In genomic region chr6:126405736-126406135, GRCm38 (mm10) we compare ENCODE assay signal across 9 mouse cellular contexts.
DNase-seq lines count a peak whose midpoint lies in the region; ATAC-seq and TF ChIP-seq lines count a peak whose summit lies in the region.
"Had no signal": no experiment of that assay in that cellular context is flagged by ENCODE, and none has a peak within 500 bp of the region (broad histone marks: within the 10 kb centered on the region; RNA-seq: fewer than 3 reads in every experiment).

No protein-coding gene starts in this region.

- ATAC-seq in midbrain, postnatal 0 days (ENCODE audit: low FRiP score) = no peak
- no peak for ATAC-seq in midbrain, embryonic 16.5 days
- no peak for ATAC-seq in midbrain, embryonic 13.5 days

- TF ChIP-seq CTCF in heart, adult 2 months (IDR thresholded peaks at IDR 0.05) = peak; percentile 83
- peak; percentile 79 for TF ChIP-seq CTCF in midbrain, postnatal 0 days (IDR thresholded peaks at IDR 0.05)

- intact Hi-C loops in heart, adult 2 months (cut with DNase I) = loop anchor here (1.0 to 10.0 kb wide), 4 partner anchors 238 to 781 kb away; partner anchors contain the start of gene Ntf3
- intact Hi-C loops in heart, postnatal 25 days (cut with DNase I) = loop anchor here (5.0 to 10.0 kb wide), 3 partner anchors 253 to 538 kb away; no protein-coding TSS in a partner anchor

- TF ChIP-seq EP300 in heart, adult 2 months (IDR thresholded peaks at IDR 0.05; ENCODE audit: insufficient read depth, low read depth, low read length) = no peak

- TF ChIP-seq POLR2A in heart, adult 2 months (IDR thresholded peaks at IDR 0.05; ENCODE audit: insufficient read depth, low read depth, low read length) = no peak

- 19% methylated on average over 3 of the region's 3 CpGs for WGBS in heart, adult 2 months
- 35% methylated on average over 3 of the region's 3 CpGs for WGBS in midbrain, postnatal 0 days
- 42% methylated on average over 3 of the region's 3 CpGs for WGBS in midbrain, embryonic 16.5 days
- WGBS in midbrain, embryonic 13.5 days = 48% methylated on average over 3 of the region's 3 CpGs

- peaks cover 7% of the 10 kb centered on the region; the same call in 1 of the 2 replicates for H3K36me3 ChIP-seq in heart, adult 2 months (ENCODE audit: control insufficient read depth, insufficient read depth, low read length)
- H3K36me3 ChIP-seq in midbrain, postnatal 0 days (ENCODE audit: insufficient read depth, low read length) = no peaks in the 10 kb centered on the region
- no peaks in the 10 kb centered on the region for H3K36me3 ChIP-seq in midbrain, embryonic 16.5 days (ENCODE audit: control insufficient read depth, insufficient read depth, low read length)
- H3K36me3 ChIP-seq in midbrain, embryonic 13.5 days = no peaks in the 10 kb centered on the region
- H3K36me3 ChIP-seq: liver, embryonic 15.5 days had no signal

- H3K79me2 ChIP-seq in heart, adult 2 months (replicated peaks; ENCODE audit: control insufficient read depth, insufficient read depth, low read length) = no peaks in the 10 kb centered on the region

- H3K9ac ChIP-seq in heart, adult 2 months (ENCODE audit: low read depth, low read length) = no peak overlapping the region
- no peak overlapping the region for H3K9ac ChIP-seq in midbrain, postnatal 0 days (replicated peaks; ENCODE audit: low read length, poor library complexity, severe bottlenecking)
- H3K9ac ChIP-seq in midbrain, embryonic 16.5 days (ENCODE audit: low read depth, low read length) = no peak overlapping the region
- H3K9ac ChIP-seq in midbrain, embryonic 13.5 days (replicated peaks) = no peak overlapping the region
- H3K9ac ChIP-seq: liver, embryonic 15.5 days had no signal

- H3K4me3 ChIP-seq in heart, adult 2 months = no peak overlapping the region
- H3K4me3 ChIP-seq in midbrain, postnatal 0 days (ENCODE audit: low read depth, low read length) = no peak overlapping the region
- no peak overlapping the region for H3K4me3 ChIP-seq in midbrain, embryonic 16.5 days (ENCODE audit: low read depth, low read length)
- no peak overlapping the region for H3K4me3 ChIP-seq in midbrain, embryonic 13.5 days (replicated peaks)
- H3K4me3 ChIP-seq: liver, embryonic 15.5 days had no signal

- H3K9me3 ChIP-seq in midbrain, postnatal 0 days (ENCODE audit: low read length) = no peaks in the 10 kb centered on the region
- H3K9me3 ChIP-seq in midbrain, embryonic 16.5 days (replicated peaks; ENCODE audit: control insufficient read depth, low read length, poor library complexity, severe bottlenecking) = no peaks in the 10 kb centered on the region
- no peaks in the 10 kb centered on the region for H3K9me3 ChIP-seq in midbrain, embryonic 13.5 days
- H3K9me3 ChIP-seq: liver, embryonic 15.5 days had no signal

- H3K27me3 ChIP-seq in heart, adult 2 months (ENCODE audit: control insufficient read depth, insufficient read depth, low read length) = no peaks in the 10 kb centered on the region
- no peaks in the 10 kb centered on the region for H3K27me3 ChIP-seq in midbrain, postnatal 0 days (ENCODE audit: insufficient read depth, low read length)
- no peaks in the 10 kb centered on the region for H3K27me3 ChIP-seq in midbrain, embryonic 16.5 days (ENCODE audit: control insufficient read depth, insufficient read depth, low read depth, low read length)
- H3K27me3 ChIP-seq in midbrain, embryonic 13.5 days = no peaks in the 10 kb centered on the region
- H3K27me3 ChIP-seq: liver, embryonic 15.5 days had no signal

- H3K4me2 ChIP-seq in midbrain, postnatal 0 days (ENCODE audit: low read depth, low read length, poor library complexity, severe bottlenecking) = no peak overlapping the region
- no peak overlapping the region for H3K4me2 ChIP-seq in midbrain, embryonic 16.5 days (ENCODE audit: low read length)
- H3K4me2 ChIP-seq in midbrain, embryonic 13.5 days (replicated peaks) = no peak overlapping the region
- H3K4me2 ChIP-seq: liver, embryonic 15.5 days had no signal

- H3K4me1 ChIP-seq in heart, adult 2 months (ENCODE audit: control insufficient read depth, insufficient read depth, low read length) = peaks cover 10% of the 10 kb centered on the region
- H3K4me1 ChIP-seq in midbrain, postnatal 0 days (ENCODE audit: insufficient read depth, low read length) = no peaks in the 10 kb centered on the region
- no peaks in the 10 kb centered on the region for H3K4me1 ChIP-seq in midbrain, embryonic 16.5 days (ENCODE audit: control insufficient read depth, insufficient read depth, low read length)
- no peaks in the 10 kb centered on the region for H3K4me1 ChIP-seq in midbrain, embryonic 13.5 days (replicated peaks)
- H3K4me1 ChIP-seq: liver, embryonic 15.5 days had no signal

- DNase-seq in heart, adult 2 months = peak; percentile 19 to 56
- DNase-seq in heart, postnatal 25 days (ENCODE audit: low spot score) = no peak
- DNase-seq in midbrain, postnatal 0 days (ENCODE audit: low spot score) = peak; percentile 70
- DNase-seq in cerebellum, adult 8-10 months = peak; percentile 39
- peak; percentile 77 to 79 for DNase-seq in kidney, postnatal 4 days
- no peak for DNase-seq in ovary, adult 18-20 months (ENCODE audit: low spot score)

- H3K27ac ChIP-seq in heart, adult 2 months = no peak overlapping the region
- H3K27ac ChIP-seq in midbrain, postnatal 0 days (ENCODE audit: low read depth, low read length) = no peak overlapping the region
- no peak overlapping the region for H3K27ac ChIP-seq in midbrain, embryonic 16.5 days (ENCODE audit: low read length)
- no peak overlapping the region for H3K27ac ChIP-seq in midbrain, embryonic 13.5 days
- H3K27ac ChIP-seq: liver, embryonic 15.5 days had no signal

Comparison
In these comparisons a context has a peak if more than half of its experiments do, and no peak if none do; other contexts are left out.
1. DNase-seq: peak in heart, adult 2 months (2 of 2), midbrain, postnatal 0 days (single experiment), cerebellum, adult 8-10 months (single experiment) and kidney, postnatal 4 days (2 of 2); none in heart, postnatal 25 days (single experiment) and ovary, adult 18-20 months (single experiment).